Mouse (Mus musculus): ENCODE measurements at regions not wholly inside any gene's neighbourhood (a gene's known extent, or its start where the extent isn't known, plus 50 kb on each side); places are given as distances from the start of the nearest gene placed in this dataset.

GRCm38 (mm10) chr3:54076461-54076860 is 79.4 kb upstream of the Trpc4 start:
- TF ChIP-seq CTCF (conservative IDR thresholded peaks at IDR 0.05; ENCODE audit: insufficient read depth, insufficient read length, low read depth, low read length) (no peak), POLR2A (IDR thresholded peaks at IDR 0.05; ENCODE audit: low read depth, low read length) (no peak)
